Mouse (Mus musculus): ENCODE data around the gene Aqp2.
A peak's percentile ranks its signal among the peaks of the same experiment; 100 is the strongest.

Aqp2 gene

GRCm38 (mm10) chr15:99578802-99579485, at the start of gene Aqp2:
Aqp2 (plus strand) TSS chr15:99579055.
- DNase-seq: no peak

- peak; percentile 68 for DNase-seq
Measured at GRCm38 (mm10) chr15:99531146-99531545, 47.7 kb upstream of the Aqp2 start.

- DNase-seq: no peak
Measured at GRCm38 (mm10) chr15:99532023-99532422, 46.8 kb upstream of the Aqp2 start.

GRCm38 (mm10) chr15:99536889-99537862, 41.7 kb upstream of the Aqp2 start:
- DNase-seq: no peak

GRCm38 (mm10) chr15:99539891-99540290, 39.0 kb upstream of the Aqp2 start:
- DNase-seq: no peak

- DNase-seq: no peak
Measured at GRCm38 (mm10) chr15:99544047-99544446, 34.8 kb upstream of the Aqp2 start.

- DNase-seq: no peak
Measured at GRCm38 (mm10) chr15:99546596-99546995, 32.3 kb upstream of the Aqp2 start.

- no peak for DNase-seq
Measured at GRCm38 (mm10) chr15:99547732-99548131, 31.1 kb upstream of the Aqp2 start.

- no peak for DNase-seq
Measured at GRCm38 (mm10) chr15:99549901-99550300, 29.0 kb upstream of the Aqp2 start.

- DNase-seq: no peak
Measured at GRCm38 (mm10) chr15:99553767-99554166, 25.1 kb upstream of the Aqp2 start.

- DNase-seq: no peak
Measured at GRCm38 (mm10) chr15:99558947-99559346, 19.9 kb upstream of the Aqp2 start.

GRCm38 (mm10) chr15:99560246-99560645, 18.6 kb upstream of the Aqp2 start:
- no peak for DNase-seq

- no peak for DNase-seq
Measured at GRCm38 (mm10) chr15:99567371-99567770, 11.5 kb upstream of the Aqp2 start.

GRCm38 (mm10) chr15:99568682-99569081, 10.2 kb upstream of the Aqp2 start:
- no peak for DNase-seq

- DNase-seq: no peak
Measured at GRCm38 (mm10) chr15:99569123-99569522, 9.7 kb upstream of the Aqp2 start.

GRCm38 (mm10) chr15:99583463-99584344, 4.8 kb downstream of the Aqp2 start:
- DNase-seq: no peak

- DNase-seq: no peak
Measured at GRCm38 (mm10) chr15:99584407-99585202, 5.8 kb downstream of the Aqp2 start.

GRCm38 (mm10) chr15:99585741-99586140, 6.9 kb downstream of the Aqp2 start:
- DNase-seq: no peak

GRCm38 (mm10) chr15:99586525-99586924, 7.7 kb downstream of the Aqp2 start:
- no peak for DNase-seq

GRCm38 (mm10) chr15:99589237-99589636, 10.4 kb downstream of the Aqp2 start:
- DNase-seq: no peak

- no peak for DNase-seq
Measured at GRCm38 (mm10) chr15:99589704-99590103, 10.8 kb downstream of the Aqp2 start.
